Mouse (Mus musculus) liver, postnatal 0 days (tissue): ENCODE data around the gene Anapc13. TPM values are rescaled to one million over a fixed set of nuclear protein-coding genes. Genes with fewer than 3 reads are reported as not detected.

Experiments used
- ATAC-seq: fragments of 200-750 bp; cut with Nextera tagmentation; 2 replicates; pipeline ENCODE4 v1.8.0; 2017; ENCODE audit warnings: mild to moderate bottlenecking, moderate library complexity
- DNase-seq: peaks from one replicate; pipeline ENCODE4 v3.0.0-alpha.2; 2016
- H3K27ac ChIP-seq: fragments of 300-500 bp; sonication (generic); 2 replicates; pipeline ENCODE4 v1.5.1; 2014; ENCODE audit warnings: antibody characterized with exemption, moderate library complexity, mild to moderate bottlenecking, low read depth
- H3K27me3 ChIP-seq: fragments of 300-500 bp; sonication (generic); 2 replicates; pipeline ENCODE4 v1.6.1; 2014; ENCODE audit warnings: low read length, control low read depth, mixed read lengths; ENCODE audit not compliant: insufficient read depth
- H3K36me3 ChIP-seq: fragments of 300-500 bp; sonication (generic); replicated peaks from 2 replicates; pipeline ENCODE4 v1.6.1; 2014; ENCODE audit warnings: mild to moderate bottlenecking, control low read depth, low read length, moderate library complexity, mixed read lengths; ENCODE audit not compliant: insufficient read depth
- H3K4me1 ChIP-seq: fragments of 300-500 bp; sonication (generic); 2 replicates; pipeline ENCODE4 v1.6.1; 2014; ENCODE audit warnings: antibody characterized with exemption, mild to moderate bottlenecking, control low read depth; ENCODE audit not compliant: insufficient read depth
- H3K4me2 ChIP-seq: fragments of 300-500 bp; sonication (generic); 2 replicates; pipeline ENCODE4 v1.6.1; 2014; ENCODE audit warnings: low read depth, mild to moderate bottlenecking, low read length, moderate library complexity, mixed read lengths
- H3K4me3 ChIP-seq: fragments of 300-500 bp; sonication (generic); 2 replicates; pipeline ENCODE4 v1.5.1; 2014; ENCODE audit warnings: low read depth, low read length
- H3K9ac ChIP-seq: fragments of 300-500 bp; sonication (generic); replicated peaks from 2 replicates; pipeline ENCODE4 v1.6.1; 2014; ENCODE audit warnings: mild to moderate bottlenecking, moderate library complexity
- H3K9me3 ChIP-seq: fragments of 300-500 bp; sonication (generic); 2 replicates; pipeline ENCODE4 v1.6.1; 2016; ENCODE audit warnings: mild to moderate bottlenecking, control low read depth, low read length, mixed read lengths
- CTCF ChIP-seq: sonication (generic); IDR thresholded peaks from 2 replicates; pipeline ENCODE4 v1.5.1; 2016; ENCODE audit warnings: antibody characterized with exemption, low read depth
- EP300 ChIP-seq: IDR thresholded peaks from 2 replicates; pipeline ENCODE4 v1.6.1; 2016; ENCODE audit warnings: antibody characterized with exemption, low read depth, mild to moderate bottlenecking
- WGBS: fragments of 180-500 bp; shearing (Covaris S2); extraction: QIAGEN DNeasy Blood & Tissue Kit; methylation state at CpG from one replicate; pipeline ENCODE4 v1.1.7; 2014; ENCODE audit not compliant: insufficient replicate concordance; 5-methylcytosine and 5-hydroxymethylcytosine counted together
- polyA plus RNA-seq: library from polyadenylated mRNA; unstranded; fragments of >200 nt; fragmentation: Nextera tagmentation; extraction: Ambion mirVana; gene quantifications from 2 replicates; pipeline ENCODE4 v1.2.1, GENCODE M21; 2015

Gene Anapc13
- polyA plus RNA-seq, 1 experiment from 2014 or later, result 123 TPM

- Histone ChIP-seq H3K36me3 (0 out of 2 replicates have a peak, but pooled peaks cover 8% of the 10 kb centered on the region), H3K4me3 (no peak overlapping the region), H3K4me1 (no peaks in the 10 kb centered on the region), H3K27me3 (no peaks in the 10 kb centered on the region), H3K9ac (no peak overlapping the region), H3K27ac (no peak overlapping the region), H3K4me2 (no peak overlapping the region), H3K9me3 (no peaks in the 10 kb centered on the region)
- DNase-seq (peak; percentile 45), ATAC-seq (peak; percentile 64)
- TF ChIP-seq EP300 (no peak), CTCF (peak; percentile 91)
- 70% methylated on average over 1 of the region's 1 CpGs for WGBS
Measured at GRCm38 (mm10) chr9:102632923-102633537, 6.9 kb downstream of the Anapc13 start.

GRCm38 (mm10) chr9:102634453-102634852, 8.4 kb downstream of the Anapc13 start:
- Histone ChIP-seq H3K9me3 (no peaks in the 10 kb centered on the region), H3K4me3 (no peak overlapping the region), H3K4me2 (no peak overlapping the region), H3K27me3 (no peaks in the 10 kb centered on the region), H3K4me1 (no peaks in the 10 kb centered on the region), H3K27ac (no peak overlapping the region), H3K36me3 (0 out of 2 replicates have a peak, but pooled peaks cover 8% of the 10 kb centered on the region), H3K9ac (no peak overlapping the region)
- WGBS, result 80% methylated on average over 8 of the region's 8 CpGs
- DNase-seq, result no peak
- no peak for TF ChIP-seq CTCF
- no peak for TF ChIP-seq EP300
- ATAC-seq, result no peak

GRCm38 (mm10) chr9:102636553-102636952, 10.5 kb downstream of the Anapc13 start:
- Histone ChIP-seq H3K27ac (no peak overlapping the region), H3K36me3 (0 out of 2 replicates have a peak, but pooled peaks cover 2% of the 10 kb centered on the region), H3K4me2 (no peak overlapping the region), H3K9ac (no peak overlapping the region), H3K9me3 (no peaks in the 10 kb centered on the region), H3K27me3 (no peaks in the 10 kb centered on the region), H3K4me3 (no peak overlapping the region), H3K4me1 (no peaks in the 10 kb centered on the region)
- TF ChIP-seq EP300 (no peak), CTCF (peak; percentile 82)
- ATAC-seq (0 out of 2 replicates have a peak, but pooled peaks have one; percentile 35), DNase-seq (peak; percentile 60)
- 9% methylated on average over 4 of the region's 4 CpGs for WGBS

- Histone ChIP-seq H3K9me3 (no peaks in the 10 kb centered on the region), H3K4me3 (no peak overlapping the region), H3K27ac (no peak overlapping the region), H3K27me3 (no peaks in the 10 kb centered on the region), H3K4me1 (no peaks in the 10 kb centered on the region), H3K36me3 (0 out of 2 replicates have a peak, but pooled peaks cover 2% of the 10 kb centered on the region), H3K4me2 (no peak overlapping the region), H3K9ac (no peak overlapping the region)
- no peak for ATAC-seq
- WGBS, result 70% methylated on average over 4 of the region's 4 CpGs
- no peak for TF ChIP-seq CTCF
- TF ChIP-seq EP300, result no peak
- no peak for DNase-seq
Measured at GRCm38 (mm10) chr9:102637115-102637514, 11.0 kb downstream of the Anapc13 start.

GRCm38 (mm10) chr9:102638963-102639362, 12.9 kb downstream of the Anapc13 start:
- TF ChIP-seq EP300 (no peak), CTCF (no peak)
- Histone ChIP-seq H3K9ac (no peak overlapping the region), H3K27me3 (0 out of 2 replicates have a peak, but pooled peaks cover 2% of the 10 kb centered on the region), H3K4me1 (no peaks in the 10 kb centered on the region; the same call in 1 of the 2 replicates), H3K9me3 (no peaks in the 10 kb centered on the region), H3K4me3 (no peak overlapping the region), H3K27ac (no peak overlapping the region), H3K4me2 (no peak overlapping the region), H3K36me3 (no peaks in the 10 kb centered on the region)
- DNase-seq (no peak), ATAC-seq (no peak)
- WGBS, result 63% methylated on average over 7 of the region's 7 CpGs

GRCm38 (mm10) chr9:102639510-102639909, 13.4 kb downstream of the Anapc13 start:
- DNase-seq (no peak), ATAC-seq (no peak)
- no peaks in the 10 kb centered on the region for H3K36me3 ChIP-seq
- no peaks in the 10 kb centered on the region; the same call in 1 of the 2 replicates for H3K4me1 ChIP-seq
- H3K27ac ChIP-seq, result no peak overlapping the region
- no peak for TF ChIP-seq CTCF
- TF ChIP-seq EP300, result no peak
- 61% methylated on average over 8 of the region's 8 CpGs for WGBS
- H3K9ac ChIP-seq, result no peak overlapping the region
- H3K4me2 ChIP-seq, result no peak overlapping the region
- H3K9me3 ChIP-seq, result no peaks in the 10 kb centered on the region
- H3K4me3 ChIP-seq, result no peak overlapping the region
- H3K27me3 ChIP-seq, result 0 out of 2 replicates have a peak, but pooled peaks cover 6% of the 10 kb centered on the region

GRCm38 (mm10) chr9:102641531-102641930, 15.4 kb downstream of the Anapc13 start:
- ATAC-seq, result no peak
- 64% methylated on average over 6 of the region's 6 CpGs for WGBS

More at GRCm38 (mm10) chr9:102641531-102641930, 15.4 kb downstream of the Anapc13 start:
- H3K27ac ChIP-seq, result no peak overlapping the region
- H3K4me1 ChIP-seq, result no peaks in the 10 kb centered on the region; the same call in 1 of the 2 replicates
- H3K27me3 ChIP-seq, result 0 out of 2 replicates have a peak, but pooled peaks cover 6% of the 10 kb centered on the region
- H3K9me3 ChIP-seq, result no peaks in the 10 kb centered on the region
- H3K4me2 ChIP-seq, result no peak overlapping the region
- no peak overlapping the region for H3K9ac ChIP-seq
- no peaks in the 10 kb centered on the region for H3K36me3 ChIP-seq
- no peak for DNase-seq
- H3K4me3 ChIP-seq, result no peak overlapping the region
- TF ChIP-seq EP300 (no peak), CTCF (no peak)
